Mouse (Mus musculus): ENCODE data around the gene Gabpb2. TPM values are rescaled to one million over a fixed set of nuclear protein-coding genes. Genes with fewer than 3 reads are reported as not detected.

Gabpb2 gene
- 10 to 100 TPM; 21.4 to 22.1 TPM for total RNA-seq (2021)
- long read RNA-seq, experiment 1, full-length matches to known transcripts, result 2 of 4 reads
- long read RNA-seq, experiment 1, partial matches to known transcripts, result 0 of 4 reads
- long read RNA-seq, experiment 1, other reads (novel, unspliced or antisense), result 2 of 4 reads
- long read RNA-seq, experiment 2, full-length matches to known transcripts, result 3 of 6 reads
- long read RNA-seq, experiment 2, partial matches to known transcripts, result 0 of 6 reads
- long read RNA-seq, experiment 2, other reads (novel, unspliced or antisense), result 3 of 6 reads

DNA sequence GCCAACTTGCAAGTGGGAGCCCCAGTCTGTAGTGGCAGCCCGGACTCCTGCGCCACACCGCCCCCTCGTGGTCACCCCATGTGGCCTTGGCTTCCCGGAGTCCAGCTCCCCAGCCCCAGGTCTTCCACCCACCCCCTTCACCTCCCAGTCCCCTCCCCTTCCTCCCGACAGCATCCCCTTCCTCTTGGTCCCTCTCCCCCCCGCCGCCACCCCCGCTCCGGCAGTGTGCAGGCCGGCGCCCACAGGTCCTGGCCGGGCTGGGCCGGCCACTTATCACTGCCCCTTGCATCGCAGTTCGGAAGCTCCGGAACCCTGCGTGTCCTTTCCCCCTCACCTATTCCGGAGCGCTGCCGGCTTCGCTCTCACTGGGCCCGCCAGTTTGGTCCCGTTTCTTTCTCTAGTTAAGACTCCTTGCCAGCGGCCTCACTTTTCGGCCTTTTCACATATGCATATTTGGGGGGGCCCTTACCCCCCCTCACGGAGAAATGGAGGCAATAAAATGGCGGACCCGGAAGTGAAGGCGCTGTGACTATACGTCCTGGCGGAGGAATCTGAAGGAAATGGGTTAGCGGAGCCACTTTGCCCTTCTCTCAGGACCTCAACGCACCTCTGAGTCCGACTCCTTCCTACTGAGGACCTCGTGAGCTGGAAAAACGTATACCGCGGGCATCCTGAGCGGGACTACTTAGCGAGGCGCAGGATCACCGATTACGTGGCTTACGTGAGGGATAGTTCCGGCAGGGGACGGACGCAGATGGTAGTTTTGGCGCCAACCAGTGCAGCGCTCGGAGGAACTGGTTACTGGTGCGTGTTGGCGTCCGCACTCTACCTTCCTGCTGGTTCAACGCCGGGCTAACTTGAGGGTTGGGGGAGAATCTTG lies at the start of gene Gabpb2:
Gabpb2 (minus strand) TSS at position 662 of the 880 bp plus-strand sequence.
- peak; percentile 97 to 98 for DNase-seq (ENCODE audit: low spot score in 2 of 2)

GRCm38 (mm10) chr3:95266052-95266451 lies 48.3 kb upstream of the Gabpb2 start:
- no peak for DNase-seq (ENCODE audit: low spot score in 2 of 2)

GRCm38 (mm10) chr3:95264724-95265123 lies 47.0 kb upstream of the Gabpb2 start:
- DNase-seq (ENCODE audit: low spot score in 2 of 2), result no peak

- peak; percentile 61 to 75 for DNase-seq (ENCODE audit: low spot score in 2 of 2)
Measured at GRCm38 (mm10) chr3:95263089-95263739, 45.5 kb upstream of the Gabpb2 start.

- no peak for DNase-seq (ENCODE audit: low spot score in 2 of 2)
Measured at GRCm38 (mm10) chr3:95261975-95262374, 44.3 kb upstream of the Gabpb2 start.

DNA sequence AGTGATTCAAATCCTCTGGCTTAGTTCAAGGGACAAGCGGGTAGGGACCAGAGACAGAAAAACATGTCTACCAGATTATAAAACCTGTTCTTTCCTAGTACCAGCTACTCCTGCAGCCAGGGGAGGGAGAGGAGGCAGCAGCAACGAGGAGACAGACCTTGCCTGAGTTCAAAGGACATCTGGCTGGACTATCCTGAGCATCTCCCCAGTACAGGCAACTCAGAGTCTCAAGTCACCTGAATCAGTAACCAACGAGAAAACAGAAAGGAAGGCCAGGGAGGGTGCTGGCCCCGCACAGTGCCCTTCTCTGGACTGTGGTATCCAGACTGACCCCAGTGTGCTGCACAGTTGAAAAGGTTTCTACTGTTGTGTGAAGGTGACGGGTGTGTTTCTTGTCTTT lies 39.2 kb upstream of the Gabpb2 start:
- DNase-seq (ENCODE audit: low spot score in 2 of 2), result no peak

DNA sequence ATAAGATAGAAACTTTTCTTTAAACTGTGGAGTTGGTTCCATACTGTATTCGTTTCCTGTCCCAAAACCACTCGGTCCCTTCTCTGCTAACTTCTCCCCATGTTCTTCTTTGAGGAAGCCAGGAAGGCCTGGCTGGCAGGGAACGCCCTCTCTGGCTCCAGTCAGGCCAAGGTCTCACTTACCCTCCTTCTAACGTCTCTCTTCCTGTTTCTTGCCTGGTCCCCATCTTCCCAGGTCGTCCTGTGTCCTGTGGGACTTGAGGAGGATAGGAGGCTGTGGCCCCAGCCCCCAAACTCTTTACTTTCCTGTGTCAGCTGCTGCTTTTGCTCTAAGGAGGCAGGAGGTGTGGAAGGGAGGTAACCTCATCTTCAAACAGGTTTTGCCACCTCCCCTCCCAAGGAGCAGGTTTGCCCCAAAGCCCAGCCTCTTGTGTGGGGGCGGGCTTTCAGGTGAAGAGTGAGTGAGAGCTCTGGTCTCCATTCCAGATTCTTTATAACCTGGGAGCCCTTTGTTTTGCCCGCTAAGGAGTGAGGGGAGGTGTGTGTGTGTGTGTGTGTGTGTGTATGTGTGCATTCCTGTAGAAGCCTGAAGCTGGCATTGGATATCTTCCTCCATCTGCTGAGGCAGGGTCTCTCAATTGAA lies 33.2 kb upstream of the Gabpb2 start, which contains the start of gene Bnipl:
Bnipl (minus strand) TSS at position 411 of the 642 bp plus-strand sequence.
- no peak for DNase-seq (ENCODE audit: low spot score in 2 of 2)

GRCm38 (mm10) chr3:95250361-95250760 lies 32.6 kb upstream of the Gabpb2 start:
- DNase-seq (ENCODE audit: low spot score in 2 of 2), result no peak

DNA sequence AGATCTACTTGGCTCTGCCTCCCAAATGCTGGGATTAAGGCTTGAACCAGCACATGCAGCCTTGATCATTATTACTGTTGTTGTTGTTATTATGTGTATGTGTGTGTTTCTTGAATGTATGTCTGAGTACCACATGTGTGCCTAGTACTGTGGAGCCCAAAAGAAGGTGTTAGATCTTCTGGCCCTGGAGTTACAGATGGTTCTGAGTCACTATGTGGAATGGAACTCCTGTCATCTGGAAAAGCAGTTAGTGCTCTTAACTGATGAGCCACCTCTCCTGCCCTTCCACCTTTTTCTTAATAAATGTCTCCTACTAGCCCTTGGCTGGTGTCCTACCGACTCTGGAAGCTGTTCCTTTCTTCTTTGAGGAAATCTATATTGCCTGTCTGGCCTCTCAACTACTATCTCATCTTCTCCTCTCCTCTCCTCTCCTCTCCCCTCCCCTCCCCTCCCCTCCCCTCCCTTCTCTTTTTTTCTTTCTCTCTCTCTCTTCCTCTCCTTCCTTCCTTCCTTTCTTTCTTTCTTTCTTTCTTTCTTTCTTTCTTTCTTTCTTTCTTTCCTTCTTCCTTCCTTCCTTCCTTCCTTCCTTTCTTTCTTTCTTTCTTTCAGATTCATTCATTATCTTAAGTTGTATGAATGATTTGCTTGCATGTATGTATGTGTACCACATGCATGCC lies 30.1 kb upstream of the Gabpb2 start:
- no peak for DNase-seq (ENCODE audit: low spot score in 2 of 2)

GRCm38 (mm10) chr3:95246465-95247231 lies 28.9 kb upstream of the Gabpb2 start:
- DNase-seq (ENCODE audit: low spot score in 2 of 2), result peak in 1 of 2 experiments; percentile 33

- no peak for DNase-seq (ENCODE audit: low spot score in 2 of 2)
Measured at GRCm38 (mm10) chr3:95243086-95243485, 25.4 kb upstream of the Gabpb2 start.

DNA sequence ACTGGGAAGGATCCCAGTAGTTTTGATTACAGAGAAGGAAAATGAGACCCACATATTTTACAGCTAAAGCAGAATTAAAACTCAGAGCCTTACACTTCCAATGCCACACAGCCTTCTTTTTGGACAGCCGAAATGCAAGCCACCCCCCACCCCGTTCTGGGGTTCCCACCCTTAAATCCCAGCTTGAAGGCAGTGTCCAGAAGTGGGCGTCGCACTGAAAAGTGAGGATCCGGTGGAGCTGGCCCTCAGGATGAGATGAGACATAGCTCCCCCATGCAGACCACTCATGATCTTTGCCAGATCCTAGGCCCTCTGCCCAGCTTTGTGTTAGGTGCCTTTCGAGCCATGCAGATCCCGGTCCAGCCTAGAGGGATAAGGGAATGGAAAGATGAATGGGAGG lies 23.8 kb upstream of the Gabpb2 start, which contains the start of gene Gm128:
Gm128 (minus strand) TSS at position 101 of the 400 bp plus-strand sequence.
- no peak for DNase-seq (ENCODE audit: low spot score in 2 of 2)

GRCm38 (mm10) chr3:95240900-95241299 lies 23.2 kb upstream of the Gabpb2 start:
- DNase-seq (ENCODE audit: low spot score in 2 of 2), result no peak

DNA sequence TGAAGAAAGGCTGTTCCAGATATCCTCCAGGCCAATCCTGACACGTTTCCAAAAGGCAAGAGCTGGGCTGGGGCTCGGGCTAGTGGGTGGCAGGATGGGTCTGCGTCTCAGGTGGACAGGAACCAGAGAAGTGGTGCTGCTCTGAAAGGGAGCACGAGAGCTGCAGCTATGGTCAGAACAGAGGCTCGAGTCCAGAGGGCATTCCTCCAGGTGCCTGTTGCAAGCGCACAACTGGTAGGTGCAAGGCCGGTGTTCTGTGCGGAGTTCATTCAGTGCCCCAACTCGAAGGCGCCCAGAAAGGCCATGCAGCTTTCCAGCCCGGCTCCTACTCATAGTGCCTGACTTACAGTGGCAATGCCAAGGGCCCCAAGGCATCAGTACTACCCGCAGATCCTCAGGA lies 22.3 kb upstream of the Gabpb2 start:
- no peak for DNase-seq (ENCODE audit: low spot score in 2 of 2)

- DNase-seq (ENCODE audit: low spot score in 2 of 2), result no peak
Measured at GRCm38 (mm10) chr3:95239022-95239421, 21.3 kb upstream of the Gabpb2 start.

GRCm38 (mm10) chr3:95237541-95238099 lies 19.9 kb upstream of the Gabpb2 start:
- no peak for DNase-seq (ENCODE audit: low spot score in 2 of 2)

- DNase-seq (ENCODE audit: low spot score in 2 of 2), result no peak
Measured at GRCm38 (mm10) chr3:95235386-95236301, 17.9 kb upstream of the Gabpb2 start.

DNA sequence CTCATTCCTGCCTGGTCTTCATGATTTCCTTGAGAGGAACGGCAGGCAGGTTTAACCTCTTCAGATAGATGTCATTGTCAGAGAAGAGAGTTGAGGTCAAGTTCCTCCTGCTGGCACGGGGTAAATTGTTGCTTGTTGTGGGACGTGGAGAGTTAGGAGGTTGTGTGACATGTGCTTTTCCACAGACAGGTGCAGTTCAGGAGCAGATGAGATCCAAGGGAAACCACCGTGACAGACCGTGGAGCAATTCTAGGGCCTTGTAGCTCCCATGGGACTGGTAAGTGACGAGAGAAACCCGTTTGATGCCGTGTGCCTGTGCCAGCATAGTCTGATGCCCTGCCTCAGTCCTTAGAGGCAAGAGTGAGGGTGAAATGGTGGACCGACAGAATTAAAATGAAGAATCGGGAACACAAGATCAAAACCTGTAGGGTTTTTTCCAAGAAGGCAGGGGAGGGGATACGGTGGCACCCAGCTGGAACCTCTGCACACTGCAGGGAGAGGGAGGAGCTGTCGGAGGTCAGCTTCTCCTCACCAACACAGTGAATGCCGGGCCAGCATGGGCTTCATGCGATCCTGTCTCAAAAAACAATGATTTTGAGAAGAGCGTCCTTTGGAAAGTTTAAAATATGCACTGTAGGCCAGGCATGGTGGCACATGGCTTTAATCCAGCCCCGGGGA lies 15.7 kb upstream of the Gabpb2 start:
- no peak for DNase-seq (ENCODE audit: low spot score in 2 of 2)
